In genomic region chr5:132974876-132975275, GRCm38 (mm10) we compare ENCODE assay signal across 20 mouse cellular contexts.
DNase-seq lines count a peak whose midpoint lies in the region; ATAC-seq lines count a peak whose summit lies in the region.
"Had no signal": no experiment of that assay in that cellular context is flagged by ENCODE, and none has a peak within 500 bp of the region (broad histone marks: within the 10 kb centered on the region; RNA-seq: fewer than 3 reads in every experiment).

No protein-coding gene starts in this region.

- ATAC-seq in forebrain, embryonic 16.5 days: no peak
- ATAC-seq in midbrain, embryonic 13.5 days: peak; percentile 95
- ATAC-seq: CD4-positive, CD25-positive, alpha-beta regulatory T cell, adult 4 months; intestine, embryonic 16.5 days; liver, embryonic 12.5 days; Patski had no signal

- no peaks in the 10 kb centered on the region for H3K36me3 ChIP-seq in forebrain, embryonic 10.5 days (replicated peaks)
- no peaks in the 10 kb centered on the region for H3K36me3 ChIP-seq in forebrain, embryonic 16.5 days (ENCODE audit: control insufficient read depth, insufficient read depth)
- H3K36me3 ChIP-seq in midbrain, embryonic 13.5 days: no peaks in the 10 kb centered on the region
- H3K36me3 ChIP-seq: embryonic facial prominence, embryonic 10.5 days; limb, embryonic 12.5 days; liver, embryonic 12.5 days; neural tube, embryonic 15.5 days had no signal

- no peak overlapping the region for H3K9ac ChIP-seq in forebrain, embryonic 16.5 days (replicated peaks; ENCODE audit: low read depth, low read length)
- no peak overlapping the region for H3K9ac ChIP-seq in midbrain, embryonic 13.5 days (replicated peaks)
- H3K9ac ChIP-seq: limb, embryonic 12.5 days; liver, embryonic 12.5 days; neural tube, embryonic 15.5 days had no signal

- peaks cover 4% of the 10 kb centered on the region; the same call in 1 of the 2 replicates for H3K9me3 ChIP-seq in forebrain, embryonic 10.5 days
- no peaks in the 10 kb centered on the region for H3K9me3 ChIP-seq in forebrain, embryonic 16.5 days (ENCODE audit: control insufficient read depth, low read length)
- no peaks in the 10 kb centered on the region for H3K9me3 ChIP-seq in midbrain, embryonic 13.5 days
- H3K9me3 ChIP-seq: liver, embryonic 12.5 days; neural tube, embryonic 15.5 days had no signal

- no peak for DNase-seq in forebrain, embryonic 10.5 days (ENCODE audit: extremely low spot score, low spot score)
- peak; percentile 37 for DNase-seq in retina, postnatal 1 day
- DNase-seq in retina, embryonic 14.5 days (ENCODE audit: low spot score): no peak
- no peak for DNase-seq in adrenal gland, adult 2 months
- no peak for DNase-seq in thymus, postnatal 36 days
- DNase-seq: adrenal gland, postnatal 10 days; cerebellum, adult 11 months; cerebellum, postnatal 14 days; heart, postnatal 4 days; lung, adult 2 months; thymus, postnatal 14 days had no signal

- H3K4me3 ChIP-seq in forebrain, embryonic 10.5 days: no peak overlapping the region
- H3K4me3 ChIP-seq in forebrain, embryonic 16.5 days (replicated peaks; ENCODE audit: low read length): no peak overlapping the region
- no peak overlapping the region for H3K4me3 ChIP-seq in midbrain, embryonic 13.5 days (replicated peaks)
- H3K4me3 ChIP-seq: embryonic facial prominence, embryonic 10.5 days; limb, embryonic 12.5 days; liver, embryonic 12.5 days; neural tube, embryonic 15.5 days had no signal

- H3K4me2 ChIP-seq in forebrain, embryonic 16.5 days (ENCODE audit: low read length): no peak overlapping the region
- H3K4me2 ChIP-seq in midbrain, embryonic 13.5 days (replicated peaks): no peak overlapping the region
- H3K4me2 ChIP-seq: limb, embryonic 12.5 days; liver, embryonic 12.5 days; neural tube, embryonic 15.5 days had no signal

- H3K27me3 ChIP-seq in forebrain, embryonic 10.5 days (ENCODE audit: poor library complexity, severe bottlenecking): peaks cover 5% of the 10 kb centered on the region; the same call in 1 of the 2 replicates
- no peaks in the 10 kb centered on the region for H3K27me3 ChIP-seq in forebrain, embryonic 16.5 days (replicated peaks; ENCODE audit: control insufficient read depth, insufficient read depth, low read length)
- H3K27me3 ChIP-seq in midbrain, embryonic 13.5 days: 0 out of 2 replicates have a peak, but pooled peaks cover 2% of the 10 kb centered on the region
- H3K27me3 ChIP-seq: limb, embryonic 12.5 days; liver, embryonic 12.5 days; neural tube, embryonic 15.5 days; Patski had no signal

- peak overlapping the region; percentile 42; the same call in 1 of the 2 replicates for H3K27ac ChIP-seq in forebrain, embryonic 10.5 days
- H3K27ac ChIP-seq in forebrain, embryonic 16.5 days (ENCODE audit: low read length): no peak overlapping the region
- peak overlapping the region; percentile 45 for H3K27ac ChIP-seq in midbrain, embryonic 13.5 days
- H3K27ac ChIP-seq: embryonic facial prominence, embryonic 10.5 days; limb, embryonic 12.5 days; liver, embryonic 12.5 days; neural tube, embryonic 15.5 days had no signal

- peaks cover 27% of the 10 kb centered on the region for H3K4me1 ChIP-seq in forebrain, embryonic 10.5 days
- H3K4me1 ChIP-seq in forebrain, embryonic 16.5 days (replicated peaks; ENCODE audit: control insufficient read depth, insufficient read depth, low read length): peaks cover 9% of the 10 kb centered on the region
- peaks cover 23% of the 10 kb centered on the region for H3K4me1 ChIP-seq in midbrain, embryonic 13.5 days (replicated peaks)
- H3K4me1 ChIP-seq: limb, embryonic 12.5 days; liver, embryonic 12.5 days had no signal

- 11% methylated on average over 3 of the region's 3 CpGs for WGBS in forebrain, embryonic 10.5 days
- WGBS in forebrain, embryonic 16.5 days: 6% methylated on average over 3 of the region's 3 CpGs
- 4% methylated on average over 3 of the region's 3 CpGs for WGBS in midbrain, embryonic 13.5 days
